18 mouse cellular contexts compared by ENCODE assay signal in the genomic region with DNA sequence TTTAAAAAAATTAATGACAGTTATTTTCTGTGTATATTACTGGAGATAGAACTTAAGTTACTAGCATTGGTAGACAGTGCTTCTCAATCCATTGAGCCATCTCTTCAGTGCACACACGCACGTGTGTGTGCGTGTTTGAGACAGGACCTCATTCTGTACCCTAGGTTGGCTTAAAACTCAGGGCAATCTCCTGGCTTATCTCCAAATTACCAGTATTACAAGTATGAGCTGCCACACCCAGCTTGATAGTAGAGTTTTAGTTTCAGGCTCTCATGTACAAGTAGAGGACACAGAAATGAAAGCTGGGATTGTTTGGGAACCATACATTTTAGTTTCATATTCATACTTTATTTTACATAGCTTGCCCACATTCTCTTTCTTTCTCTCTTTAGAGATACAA. TPM values are rescaled to one million over a fixed set of nuclear protein-coding genes. Genes with fewer than 3 reads are reported as not detected.
DNase-seq lines count a peak whose midpoint lies in the region; ATAC-seq and TF ChIP-seq lines count a peak whose summit lies in the region.
"Had no signal": no experiment of that assay in that cellular context is flagged by ENCODE, and none has a peak within 500 bp of the region (broad histone marks: within the 10 kb centered on the region; RNA-seq: fewer than 3 reads in every experiment).

No protein-coding gene starts in this region.

- peaks cover 27% of the 10 kb centered on the region for H3K36me3 ChIP-seq in liver, embryonic 14.5 days (replicated peaks; ENCODE audit: control insufficient read depth, insufficient read depth, low read depth)

- WGBS in liver, embryonic 14.5 days (ENCODE audit: insufficient replicate concordance): 33% methylated on average over 3 of the region's 3 CpGs

- H3K27ac ChIP-seq in liver, embryonic 14.5 days: peak overlapping the region; percentile 75
- H3K27ac ChIP-seq: embryonic facial prominence, embryonic 13.5 days; forebrain, embryonic 10.5 days; forebrain, embryonic 15.5 days had no signal

- peaks cover 34 to 37% of the 10 kb centered on the region in 2 experiments for H3K4me1 ChIP-seq in liver, embryonic 14.5 days (replicated peaks; ENCODE audit: control insufficient read depth in 2 of 2, insufficient read depth in 2 of 2, low read length in 1 of 2)
- H3K4me1 ChIP-seq: embryonic facial prominence, embryonic 13.5 days; forebrain, embryonic 10.5 days; forebrain, embryonic 15.5 days; heart, embryonic 12.5 days had no signal

- H3K27me3 ChIP-seq in liver, embryonic 14.5 days (ENCODE audit: control insufficient read depth, insufficient read depth, low read length): no peaks in the 10 kb centered on the region
- H3K27me3 ChIP-seq: embryonic facial prominence, embryonic 13.5 days; forebrain, embryonic 15.5 days; heart, embryonic 12.5 days had no signal

- peak; percentile 55 for DNase-seq in c-Kit-positive CD71-positive TER-119-positive erythroid progenitor cells, embryonic 14.5 days (ENCODE audit: low spot score)
- DNase-seq in liver, embryonic 14.5 days (ENCODE audit: low read depth in 3 of 3, low spot score in 3 of 3): peak in 2 of 3 experiments; percentile 46 to 57
- DNase-seq in layer of hippocampus, postnatal 10 days (ENCODE audit: low spot score in 2 of 2): no peak
- DNase-seq in kidney, postnatal 14 days: no peak
- DNase-seq in spleen, postnatal 14 days (ENCODE audit: low spot score in 2 of 2): no peak
- DNase-seq: adrenal gland, postnatal 14 days; cerebellum, adult 18-20 months; cerebellum, adult 9-11 months; cerebellum, postnatal 36 days; heart, postnatal 36 days had no signal

- H3K4me2 ChIP-seq in liver, embryonic 14.5 days (ENCODE audit: low read depth): peak overlapping the region; percentile 48
- H3K4me2 ChIP-seq: embryonic facial prominence, embryonic 13.5 days; forebrain, embryonic 15.5 days; heart, embryonic 12.5 days had no signal

- TF ChIP-seq CTCF in liver, embryonic 14.5 days (IDR thresholded peaks at IDR 0.05; ENCODE audit: low read depth): no peak

- H3K9me3 ChIP-seq in liver, embryonic 14.5 days (ENCODE audit: control insufficient read depth, low read length): no peaks in the 10 kb centered on the region
- H3K9me3 ChIP-seq: embryonic facial prominence, embryonic 13.5 days; forebrain, embryonic 10.5 days; forebrain, embryonic 15.5 days; heart, embryonic 12.5 days had no signal

- peak overlapping the region; percentile 11; the same call in 1 of the 2 replicates for H3K9ac ChIP-seq in liver, embryonic 14.5 days (replicated peaks)
- H3K9ac ChIP-seq: embryonic facial prominence, embryonic 13.5 days; forebrain, embryonic 15.5 days; heart, embryonic 12.5 days had no signal

- no peak for TF ChIP-seq EP300 in liver, embryonic 14.5 days (IDR thresholded peaks at IDR 0.05; ENCODE audit: low read depth)

- ATAC-seq in erythroid progenitor cell, adult 5-6 weeks (replicated peaks; ENCODE audit: low FRiP score, poor library complexity, severe bottlenecking): peak; percentile 58; the same call in 1 of the 2 replicates
- ATAC-seq in liver, embryonic 14.5 days (ENCODE audit: insufficient read depth): peak; percentile 49; the same call in 1 of the 2 replicates
- ATAC-seq in megakaryocyte progenitor cell, adult 5-6 weeks (replicated peaks; ENCODE audit: poor library complexity): peak; percentile 54
- ATAC-seq: forebrain, embryonic 15.5 days; hindbrain, embryonic 16.5 days; inflammation-experienced regulatory T-cells, adult 6 months had no signal

- no peak overlapping the region for H3K4me3 ChIP-seq in liver, embryonic 14.5 days (ENCODE audit: insufficient read depth in 1 of 2, low read depth in 2 of 2, low read length in 2 of 2)
- H3K4me3 ChIP-seq: embryonic facial prominence, embryonic 13.5 days; forebrain, embryonic 10.5 days; forebrain, embryonic 15.5 days; heart, embryonic 12.5 days had no signal

RNA-seq across cellular contexts. Expression of a gene that starts 22.7 kb away (rescaled TPM):
- 4.7 and 11.7 TPM in 2 replicates for total RNA-seq in erythroid progenitor cell, adult 5-6 weeks (2015; ENCODE audit: low replicate concordance)
- total RNA-seq in erythroid progenitor cell, adult 5-6 weeks (2017; ENCODE audit: low replicate concordance): 2.2 and 2.5 TPM in 2 replicates
- 3.7 TPM in 2 replicates for polyA plus RNA-seq in liver, embryonic 14.5 days (2012; rRNA removed)
- polyA plus RNA-seq in liver, embryonic 14.5 days (2014; fragmentation: Nextera tagmentation; extraction: Ambion mirVana): 6.2 and 6.6 TPM in 2 replicates
- total RNA-seq in megakaryocyte progenitor cell, adult 5-6 weeks (2015): 24.6 and 29.6 TPM in 2 replicates
- total RNA-seq in megakaryocyte progenitor cell, adult 5-6 weeks (2017): 4.9 and 7.5 TPM in 2 replicates
- total RNA-seq in layer of hippocampus, postnatal 10 days (2021): 10 to 100 TPM; 24.8 to 25.8 TPM

RNA-seq across cellular contexts. Expression of a gene that starts 22.8 kb away (rescaled TPM):
- 32.7 and 43.2 TPM in 2 replicates for total RNA-seq in erythroid progenitor cell, adult 5-6 weeks (2015; ENCODE audit: low replicate concordance)
- 12.3 and 12.7 TPM in 2 replicates for total RNA-seq in erythroid progenitor cell, adult 5-6 weeks (2017; ENCODE audit: low replicate concordance)
- polyA plus RNA-seq in liver, embryonic 14.5 days (2012; rRNA removed): 26.3 and 35.2 TPM in 2 replicates
- polyA plus RNA-seq in liver, embryonic 14.5 days (2014; fragmentation: Nextera tagmentation; extraction: Ambion mirVana): 80.4 and 80.7 TPM in 2 replicates
- total RNA-seq in megakaryocyte progenitor cell, adult 5-6 weeks (2015): 123 and 132 TPM in 2 replicates
- total RNA-seq in megakaryocyte progenitor cell, adult 5-6 weeks (2017): 62.7 and 74.4 TPM in 2 replicates
- total RNA-seq in layer of hippocampus, postnatal 10 days (2021): 10 to 100 TPM; 75.5 to 82.7 TPM

RNA-seq across cellular contexts. Expression of a gene that starts 52.0 kb away (rescaled TPM):
- 15.1 and 21.3 TPM in 2 replicates for total RNA-seq in erythroid progenitor cell, adult 5-6 weeks (2015; ENCODE audit: low replicate concordance)
- total RNA-seq in erythroid progenitor cell, adult 5-6 weeks (2017; ENCODE audit: low replicate concordance): 1.9 and 9.8 TPM in 2 replicates
- polyA plus RNA-seq in liver, embryonic 14.5 days (2012; rRNA removed): 10.9 and 15.6 TPM in 2 replicates
- polyA plus RNA-seq in liver, embryonic 14.5 days (2014; fragmentation: Nextera tagmentation; extraction: Ambion mirVana): 36.5 and 41.6 TPM in 2 replicates
- 32.9 and 36.5 TPM in 2 replicates for total RNA-seq in megakaryocyte progenitor cell, adult 5-6 weeks (2015)
- 13.5 and 18.5 TPM in 2 replicates for total RNA-seq in megakaryocyte progenitor cell, adult 5-6 weeks (2017)
- total RNA-seq in layer of hippocampus, postnatal 10 days (2021): 10 to 100 TPM; 29.1 to 31.9 TPM

Comparison
In these comparisons a context has a peak if more than half of its experiments do, and no peak if none do; other contexts are left out.
1. DNase-seq: peak in c-Kit-positive CD71-positive TER-119-positive erythroid progenitor cells, embryonic 14.5 days (single experiment) and liver, embryonic 14.5 days (2 of 3); none in layer of hippocampus, postnatal 10 days (0 of 2), kidney, postnatal 14 days (single experiment) and spleen, postnatal 14 days (0 of 2).
2. Peak in every context shown above with its lines, with median percentiles within 50 percentile points of each other: ATAC-seq.